Mouse (Mus musculus): Measurements from ENCODE around the gene Chn1.

The Chn1 gene

GRCm38 (mm10) chr2:73586392-73587108, 188.6 kb downstream of the Chn1 start:
- CTCF ChIA-PET: interaction anchor here in 1 of 4 experiments (0.5 kb wide), 1 partner anchor 318 kb away, joined by 4 read pairs; no protein-coding TSS in a partner anchor
- POLR2A ChIA-PET: interaction anchor here in 2 of 4 experiments (0.6 to 3.2 kb wide), 6 partner anchors 10 to 189 kb away, joined by 3 to 19 read pairs (median 4); no protein-coding TSS in a partner anchor

GRCm38 (mm10) chr2:73585347-73585831, 189.8 kb downstream of the Chn1 start:
- CTCF ChIA-PET: interaction anchor here (0.5 to 2.4 kb wide), 34 partner anchors 9 to 1228 kb away, joined by 3 to 16 read pairs (median 4); no protein-coding TSS in a partner anchor

DNA sequence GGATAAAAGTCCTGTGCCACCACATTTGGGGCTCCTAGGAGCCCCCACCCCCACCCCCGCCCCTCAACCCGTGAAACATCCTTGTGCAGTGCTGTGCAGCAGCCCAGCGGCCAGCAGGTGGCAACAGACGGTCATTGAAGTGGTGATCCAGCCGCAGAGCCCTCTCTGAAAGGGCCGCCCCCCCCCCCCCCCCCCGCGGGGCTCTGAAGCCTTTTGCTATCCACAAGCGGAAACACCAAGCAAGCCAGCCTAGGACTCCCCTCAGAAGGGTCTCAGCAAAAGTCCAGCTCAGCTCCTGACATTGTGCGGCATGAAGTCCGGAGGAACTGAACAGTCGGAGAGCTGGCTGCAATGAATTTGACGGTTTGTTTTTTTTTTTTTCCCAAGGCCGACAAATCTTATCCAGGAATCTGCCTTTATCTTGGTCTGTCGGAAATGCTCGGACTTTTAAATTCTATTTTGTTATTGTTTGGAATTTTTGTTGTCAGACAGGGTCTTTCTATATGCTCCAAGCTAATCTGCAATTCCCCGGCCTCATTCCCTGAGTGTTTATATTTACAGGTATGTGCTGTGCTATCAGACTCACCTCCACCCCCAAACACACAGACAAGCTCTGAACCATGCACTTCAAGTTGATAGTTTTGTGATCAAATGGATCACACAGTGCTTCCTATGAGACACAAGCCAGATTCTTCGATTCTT, 190.3 kb downstream of the Chn1 start:
- POLR2A ChIA-PET: interaction anchor here in 3 of 4 experiments (0.6 to 3.2 kb wide), 14 partner anchors 9 to 1294 kb away, joined by 3 to 19 read pairs (median 4); no protein-coding TSS in a partner anchor
- CTCF ChIA-PET: interaction anchor here (0.5 to 2.4 kb wide), 44 partner anchors 8 to 1554 kb away, joined by 3 to 16 read pairs (median 4); no protein-coding TSS in a partner anchor

More at GRCm38 (mm10) chr2:73585347-73585831, 189.8 kb downstream of the Chn1 start:
- POLR2A ChIA-PET: interaction anchor here in 3 of 4 experiments (0.7 to 3.2 kb wide), 12 partner anchors 8 to 239 kb away, joined by 3 to 19 read pairs (median 4); no protein-coding TSS in a partner anchor

- POLR2A ChIA-PET: no interaction called here
- CTCF ChIA-PET: interaction anchor here in 2 of 4 experiments (1.2 to 1.7 kb wide), 2 partner anchors 14 to 287 kb away, joined by 3 to 7 read pairs; no protein-coding TSS in a partner anchor
Observed at GRCm38 (mm10) chr2:73580720-73581119, 194.4 kb downstream of the Chn1 start.

- CTCF ChIA-PET: interaction anchor here in 3 of 4 experiments (0.6 to 1.7 kb wide), 3 partner anchors 13 to 323 kb away, joined by 3 to 7 read pairs (median 3); no protein-coding TSS in a partner anchor
Observed at GRCm38 (mm10) chr2:73580166-73580565, 195.0 kb downstream of the Chn1 start, which contains the start of gene Chrna1. Gene Chrna1 (minus strand): TSS chr2:73580338.

GRCm38 (mm10) chr2:73579168-73579567, 196.0 kb downstream of the Chn1 start:
- CTCF ChIA-PET: interaction anchor here in 3 of 4 experiments (0.6 to 1.7 kb wide), 4 partner anchors 12 to 289 kb away, joined by 3 to 7 read pairs (median 3); no protein-coding TSS in a partner anchor
- POLR2A ChIA-PET: interaction anchor here in 1 of 4 experiments (1.3 kb wide), 1 partner anchor 18 kb away, joined by 4 read pairs; no protein-coding TSS in a partner anchor

More at GRCm38 (mm10) chr2:73580166-73580565, 195.0 kb downstream of the Chn1 start, which contains the start of gene Chrna1:
- POLR2A ChIA-PET: interaction anchor here in 2 of 4 experiments (0.6 to 1.3 kb wide), 2 partner anchors 19 to 21 kb away, joined by 4 to 5 read pairs; no protein-coding TSS in a partner anchor

DNA sequence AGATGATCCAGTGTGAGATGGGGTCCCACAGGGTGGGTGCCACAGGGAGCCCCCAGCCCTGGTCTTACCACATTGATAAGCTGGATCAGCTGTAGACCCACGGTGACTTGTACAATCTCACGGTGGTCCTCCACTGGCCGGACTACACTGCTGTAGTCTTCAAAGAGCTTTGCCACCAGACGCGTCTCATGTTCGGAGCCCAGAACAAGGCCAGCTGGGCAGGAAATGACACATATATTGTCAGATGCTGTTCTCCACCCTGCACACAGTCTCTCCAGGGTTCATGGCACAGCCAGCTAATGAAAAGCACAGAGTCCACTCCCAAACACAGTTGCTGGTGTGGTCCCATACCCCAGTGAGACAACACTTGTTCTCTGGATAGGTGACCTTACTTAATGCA, 200.7 kb downstream of the Chn1 start:
- ChIA-PET CTCF (interaction anchor here in 1 of 4 experiments (0.7 to 1.5 kb wide), 2 partner anchors 11 to 1897 kb away, joined by 4 read pairs; no protein-coding TSS in a partner anchor), POLR2A (interaction anchor here in 1 of 4 experiments (0.9 kb wide), 1 partner anchor 14 kb away, joined by 3 read pairs; no protein-coding TSS in a partner anchor)

DNA sequence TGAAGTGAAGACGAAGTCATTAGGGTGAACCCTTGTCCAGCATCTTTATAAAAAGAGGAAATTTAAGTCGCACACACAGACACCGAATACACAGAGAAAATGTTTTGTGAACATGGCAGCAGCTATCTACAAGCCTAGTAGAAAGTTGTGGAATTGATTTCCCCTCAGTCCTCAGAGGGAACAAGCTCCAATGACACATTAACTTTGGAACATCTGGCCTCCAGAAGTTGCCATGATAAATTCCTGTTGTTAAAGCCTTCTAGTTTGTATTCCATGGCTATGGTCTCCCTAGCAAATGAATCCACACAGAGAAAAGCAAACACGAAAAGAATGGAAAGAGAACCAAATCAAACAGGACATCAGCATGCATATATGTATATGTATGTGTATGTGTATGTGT, 201.6 kb downstream of the Chn1 start:
- POLR2A ChIA-PET: interaction anchor here in 1 of 4 experiments (1.0 to 4.1 kb wide), 5 partner anchors 12 to 209 kb away, joined by 3 to 36 read pairs (median 3); no protein-coding TSS in a partner anchor
- CTCF ChIA-PET: interaction anchor here in 3 of 4 experiments (0.9 to 1.6 kb wide), 3 partner anchors 11 to 22 kb away, joined by 3 to 16 read pairs (median 4); no protein-coding TSS in a partner anchor

DNA sequence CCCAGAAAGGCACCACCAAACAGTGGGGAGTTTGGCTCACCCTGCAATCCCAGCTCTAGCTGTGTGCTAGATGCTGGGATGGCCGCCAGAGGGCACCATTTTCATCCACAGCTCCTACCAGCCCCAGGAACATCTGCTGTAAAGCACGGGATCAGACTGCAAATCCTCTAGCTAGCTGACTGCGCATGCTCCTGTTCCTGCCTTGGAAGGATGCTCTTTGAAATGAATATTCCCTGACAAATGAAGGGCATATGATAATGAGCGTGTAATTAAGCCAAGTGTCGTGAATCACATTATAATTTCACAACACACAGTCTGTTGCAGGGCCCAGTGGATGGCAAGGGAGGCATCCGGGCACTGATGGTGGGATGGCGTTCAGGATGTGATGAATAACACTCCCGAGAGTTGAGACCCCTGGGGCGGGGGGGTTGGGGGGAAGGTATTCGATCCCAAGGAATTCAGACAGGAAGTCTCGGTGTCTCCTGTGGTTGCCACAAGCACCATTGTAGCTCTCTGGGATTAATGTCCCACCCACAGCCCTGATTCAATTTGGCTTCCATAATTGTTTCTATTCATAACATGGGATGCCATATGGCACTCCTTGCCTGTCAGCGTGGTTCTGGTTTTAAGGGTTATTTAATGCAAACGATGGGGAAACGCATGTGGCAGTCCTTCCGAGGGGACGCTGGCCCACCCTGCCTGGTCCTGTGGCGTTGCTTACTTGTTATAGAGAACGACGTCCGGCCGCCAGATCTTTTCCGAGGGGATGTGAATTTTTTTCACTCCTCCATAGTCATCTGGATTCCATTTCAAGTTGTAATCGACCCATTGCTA, 202.4 kb downstream of the Chn1 start:
- ChIA-PET CTCF (interaction anchor here (0.5 to 2.3 kb wide), 40 partner anchors 10 to 1100 kb away, joined by 3 to 16 read pairs (median 3); no protein-coding TSS in a partner anchor), POLR2A (interaction anchor here in 3 of 4 experiments (0.6 to 4.1 kb wide), 18 partner anchors 9 to 369 kb away, joined by 3 to 36 read pairs (median 3); no protein-coding TSS in a partner anchor)

- ChIA-PET POLR2A (interaction anchor here in 3 of 4 experiments (0.7 to 4.1 kb wide), 14 partner anchors 8 to 370 kb away, joined by 3 to 36 read pairs (median 3); no protein-coding TSS in a partner anchor), CTCF (interaction anchor here (0.5 to 2.3 kb wide), 37 partner anchors 9 to 1101 kb away, joined by 3 to 16 read pairs (median 3); no protein-coding TSS in a partner anchor)
Observed at GRCm38 (mm10) chr2:73571901-73572300, 203.2 kb downstream of the Chn1 start.

DNA sequence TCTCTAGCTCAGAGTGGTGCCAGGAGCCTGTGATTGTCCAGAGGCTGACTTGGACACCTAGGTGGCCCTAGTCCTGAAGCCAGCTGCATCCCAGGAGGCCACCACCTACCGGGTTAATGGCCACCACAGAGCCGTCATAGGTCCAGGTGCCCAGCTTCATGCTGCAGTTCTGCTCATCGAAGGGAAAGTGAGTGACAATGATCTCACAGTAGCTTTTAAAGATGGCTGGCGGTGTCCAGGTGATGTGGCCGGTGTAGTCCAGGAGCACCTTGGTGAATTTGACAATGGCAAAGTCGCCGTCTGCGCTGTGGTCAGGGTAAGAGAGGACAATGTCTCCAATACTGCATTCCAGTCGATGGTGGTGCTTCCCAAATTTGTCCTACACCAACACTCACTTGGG, 203.8 kb downstream of the Chn1 start:
- ChIA-PET POLR2A (interaction anchor here in 3 of 4 experiments (0.7 to 4.1 kb wide), 8 partner anchors 10 to 790 kb away, joined by 3 to 36 read pairs (median 4); no protein-coding TSS in a partner anchor), CTCF (interaction anchor here in 3 of 4 experiments (0.9 to 2.3 kb wide), 10 partner anchors 10 to 297 kb away, joined by 3 to 16 read pairs (median 6); no protein-coding TSS in a partner anchor)

DNA sequence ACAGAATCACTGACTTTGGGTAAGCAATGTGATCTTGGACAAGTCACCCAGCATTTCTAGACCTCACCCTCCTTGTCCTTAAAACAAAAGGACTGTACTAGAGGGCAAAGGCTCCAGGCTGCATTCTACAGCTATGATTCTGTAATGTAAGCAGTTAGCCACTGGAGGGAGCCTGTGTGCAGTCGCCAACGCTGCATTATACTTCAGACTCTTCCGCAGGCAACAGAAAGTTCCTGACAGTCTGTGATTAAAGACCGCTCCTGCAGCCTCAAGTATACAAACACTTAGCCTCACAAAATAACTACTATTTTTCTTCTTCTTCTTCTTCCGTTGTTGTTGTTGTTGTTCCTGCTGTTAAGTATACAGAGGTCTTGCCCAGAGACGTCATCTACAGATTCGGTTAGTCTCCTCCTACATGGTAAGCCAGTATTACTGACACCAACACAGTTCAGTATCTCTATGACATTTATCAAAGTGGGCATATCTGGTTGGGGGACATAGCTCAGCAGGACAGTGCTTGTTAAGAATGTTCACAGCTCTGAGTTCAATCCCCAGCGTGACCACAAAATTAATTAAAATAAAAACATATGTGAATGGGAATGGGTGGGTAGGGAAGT, 208.0 kb downstream of the Chn1 start:
- CTCF ChIA-PET: interaction anchor here (0.5 to 3.6 kb wide), 44 partner anchors 11 to 1471 kb away, joined by 3 to 15 read pairs (median 4); partner anchors contain the start of genes Atf2 (in 1 of the 4), Chn1 (in 1 of the 4) and Chrna1 (in 1 of the 4)
- POLR2A ChIA-PET: interaction anchor here in 3 of 4 experiments (0.5 to 1.5 kb wide), 10 partner anchors 9 to 358 kb away, joined by 3 to 6 read pairs (median 3); no protein-coding TSS in a partner anchor

DNA sequence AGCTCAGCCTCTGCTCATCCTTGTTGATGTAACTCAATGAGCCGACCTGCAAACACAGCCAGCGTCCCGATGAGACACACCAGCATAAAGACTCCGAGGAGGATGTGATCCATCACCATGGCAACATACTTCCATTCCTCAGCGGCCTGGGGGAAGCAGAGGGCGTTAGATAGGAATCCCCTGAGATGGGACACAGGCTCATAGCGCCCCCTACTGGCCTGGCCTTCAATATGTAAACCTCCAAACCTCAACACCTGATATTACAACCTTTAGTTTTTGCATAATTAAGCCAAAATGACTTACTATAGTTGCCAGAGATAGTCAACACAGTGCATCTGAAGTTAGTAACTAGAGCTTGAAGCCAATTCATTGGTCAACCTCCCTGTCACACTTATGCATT, 209.0 kb downstream of the Chn1 start:
- POLR2A ChIA-PET: interaction anchor here in 1 of 4 experiments (0.5 to 2.1 kb wide), 5 partner anchors 13 to 294 kb away, joined by 3 to 6 read pairs (median 3); no protein-coding TSS in a partner anchor
- CTCF ChIA-PET: interaction anchor here in 3 of 4 experiments (0.7 to 3.6 kb wide), 23 partner anchors 12 to 734 kb away, joined by 3 to 15 read pairs (median 3); no protein-coding TSS in a partner anchor

- POLR2A ChIA-PET: interaction anchor here in 2 of 4 experiments (0.7 to 4.8 kb wide), 6 partner anchors 8 to 244 kb away, joined by 3 to 36 read pairs (median 3); no protein-coding TSS in a partner anchor
- CTCF ChIA-PET: interaction anchor here in 1 of 4 experiments (1.2 to 3.6 kb wide), 2 partner anchors 13 to 230 kb away, joined by 3 to 15 read pairs; no protein-coding TSS in a partner anchor
Observed at GRCm38 (mm10) chr2:73563690-73564089, 211.5 kb downstream of the Chn1 start.

DNA sequence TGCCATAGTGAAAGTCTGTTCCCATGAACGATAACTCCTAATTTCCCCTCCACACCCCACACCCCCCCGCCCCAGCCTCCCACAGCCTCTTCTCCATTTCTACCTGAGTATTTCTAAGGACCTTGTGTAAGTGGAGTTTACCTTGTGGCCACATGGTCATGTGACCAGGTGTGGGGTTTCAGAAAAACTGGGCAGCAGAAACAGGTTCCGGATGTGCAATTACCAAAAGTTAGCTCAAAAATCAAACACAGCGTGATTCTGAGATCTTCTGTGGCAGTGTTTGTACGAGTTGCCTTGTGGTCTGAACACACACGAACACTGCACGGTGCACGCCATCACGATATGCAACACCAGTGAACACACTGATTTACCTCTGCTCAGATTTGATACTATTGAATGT, 212.5 kb downstream of the Chn1 start:
- CTCF ChIA-PET: interaction anchor here in 3 of 4 experiments (0.5 to 3.3 kb wide), 3 partner anchors 10 to 210 kb away, joined by 3 to 16 read pairs (median 4); no protein-coding TSS in a partner anchor
- POLR2A ChIA-PET: interaction anchor here in 2 of 4 experiments (0.6 to 4.8 kb wide), 24 partner anchors 9 to 535 kb away, joined by 3 to 36 read pairs (median 5); partner anchors contain the start of gene Atf2 (in 1 of the 2)

All from embryonic stem cell, embryonic (primary cell).